Mouse (Mus musculus): ENCODE data around the gene Rad51b. TPM values are rescaled to one million over a fixed set of nuclear protein-coding genes. Genes with fewer than 3 reads are reported as not detected.

Rad51b gene
- total and polyA plus RNA-seq, 3 experiments: 1.6 to 45.5 (median 22.0) TPM

DNA sequence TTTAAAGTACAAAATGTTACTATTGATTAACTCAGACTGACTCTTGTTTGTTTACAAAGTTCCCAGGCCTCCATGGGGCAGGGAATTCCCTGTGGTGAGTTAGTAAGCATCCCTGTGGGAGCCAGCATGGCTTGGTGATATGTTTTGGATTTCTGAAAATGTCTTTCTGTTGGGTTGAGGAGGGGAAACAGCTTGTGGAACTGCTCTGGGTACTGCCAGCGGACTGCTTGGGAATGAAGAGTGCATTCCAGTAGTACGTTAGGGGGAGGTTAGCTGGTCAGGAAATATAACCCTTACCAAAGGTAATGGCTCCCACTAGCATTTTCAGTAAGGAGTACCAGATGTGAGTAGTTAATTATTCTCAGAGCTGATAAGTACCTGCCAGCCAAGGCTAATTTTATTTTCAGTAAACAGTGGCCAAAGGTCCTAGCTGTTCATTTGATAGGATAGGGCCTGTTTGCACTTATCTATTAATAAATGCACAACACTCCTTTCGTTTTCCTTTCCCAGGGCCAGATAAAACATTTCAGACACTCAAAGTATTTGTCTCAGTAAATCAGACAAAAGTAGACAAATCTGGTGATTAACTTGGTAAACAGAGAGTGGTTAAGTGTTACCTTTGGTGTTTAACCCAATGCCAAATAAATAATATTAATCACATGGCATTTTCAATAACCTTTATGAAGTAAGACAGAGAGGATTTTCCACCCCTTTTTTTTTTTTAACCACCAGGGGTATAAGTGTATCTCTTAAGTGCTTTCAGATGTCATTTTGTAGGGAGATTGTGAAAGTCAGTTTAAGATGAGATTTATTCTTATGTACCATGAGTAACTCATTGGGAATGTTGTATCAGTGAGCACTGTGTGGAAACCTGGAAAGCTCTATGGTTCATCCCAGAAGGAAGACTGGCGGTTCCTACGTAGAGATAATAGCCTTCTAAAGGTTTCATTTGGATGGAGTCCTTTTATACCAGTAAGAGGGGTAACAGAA is 235.0 kb downstream of the Rad51b start:
- DNase-seq (ENCODE audit: low spot score) (no peak), ATAC-seq (ENCODE audit: extremely low read depth, insufficient number of reproducible peaks, low FRiP score, poor library complexity, severe bottlenecking) (no peak)
- no peak overlapping the region for H3K4me3 ChIP-seq (ENCODE audit: low read depth, low read length)
- no peaks in the 10 kb centered on the region for H3K27me3 ChIP-seq (ENCODE audit: insufficient read depth, low read length)
- H3K9me3 ChIP-seq (replicated peaks): no peaks in the 10 kb centered on the region
- TF ChIP-seq GATA2 (IDR thresholded peaks at IDR 0.05; ENCODE audit: borderline replicate concordance, low read depth, low read length) (no peak), CTCF (IDR thresholded peaks at IDR 0.05; ENCODE audit: low read depth, low read length) (no peak), POLR2AphosphoS5 (IDR thresholded peaks at IDR 0.05; ENCODE audit: insufficient replicate concordance, low read depth, low read length) (no peak), GATA1 (IDR thresholded peaks at IDR 0.05; ENCODE audit: borderline replicate concordance, low read length) (no peak), TAL1 (conservative IDR thresholded peaks at IDR 0.05; ENCODE audit: low read depth, low read length) (no peak)
- H3K36me3 ChIP-seq (replicated peaks): no peaks in the 10 kb centered on the region
- H3K4me1 ChIP-seq (ENCODE audit: insufficient read depth, low read depth, low read length): no peaks in the 10 kb centered on the region

DNA sequence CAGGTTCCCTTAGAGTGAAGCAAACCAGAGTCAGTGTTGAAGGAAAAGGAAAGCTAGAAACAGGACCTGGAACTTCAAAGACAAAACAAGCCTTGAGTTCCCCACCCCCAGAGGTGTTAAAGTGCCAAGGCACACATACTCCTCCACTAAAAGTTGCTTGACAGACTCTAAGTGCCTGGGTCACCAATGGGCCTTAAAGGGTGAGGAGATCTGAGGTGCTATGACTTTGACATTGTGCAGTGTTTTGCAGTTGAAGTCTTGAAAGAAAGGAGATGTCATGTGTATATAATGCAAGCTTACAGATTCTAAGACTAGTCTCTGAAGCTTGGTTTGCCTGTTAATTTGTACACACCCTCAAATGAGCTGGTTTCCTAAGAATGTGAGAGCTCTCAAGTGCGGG is 237.7 kb downstream of the Rad51b start:
- DNase-seq (ENCODE audit: low spot score) (no peak), ATAC-seq (ENCODE audit: extremely low read depth, insufficient number of reproducible peaks, low FRiP score, poor library complexity, severe bottlenecking) (no peak)
- no peak overlapping the region for H3K4me3 ChIP-seq (ENCODE audit: low read depth, low read length)
- H3K27me3 ChIP-seq (ENCODE audit: insufficient read depth, low read length): no peaks in the 10 kb centered on the region
- no peaks in the 10 kb centered on the region for H3K36me3 ChIP-seq (replicated peaks)
- TF ChIP-seq GATA2 (IDR thresholded peaks at IDR 0.05; ENCODE audit: borderline replicate concordance, low read depth, low read length): no peak
- TF ChIP-seq TAL1 (conservative IDR thresholded peaks at IDR 0.05; ENCODE audit: low read depth, low read length): no peak
- TF ChIP-seq CTCF (IDR thresholded peaks at IDR 0.05; ENCODE audit: low read depth, low read length): no peak
- no peak for TF ChIP-seq POLR2AphosphoS5 (IDR thresholded peaks at IDR 0.05; ENCODE audit: insufficient replicate concordance, low read depth, low read length)
- TF ChIP-seq GATA1 (IDR thresholded peaks at IDR 0.05; ENCODE audit: borderline replicate concordance, low read length): no peak
- no peaks in the 10 kb centered on the region for H3K4me1 ChIP-seq (ENCODE audit: insufficient read depth, low read depth, low read length)
- H3K9me3 ChIP-seq (replicated peaks): no peaks in the 10 kb centered on the region

DNA sequence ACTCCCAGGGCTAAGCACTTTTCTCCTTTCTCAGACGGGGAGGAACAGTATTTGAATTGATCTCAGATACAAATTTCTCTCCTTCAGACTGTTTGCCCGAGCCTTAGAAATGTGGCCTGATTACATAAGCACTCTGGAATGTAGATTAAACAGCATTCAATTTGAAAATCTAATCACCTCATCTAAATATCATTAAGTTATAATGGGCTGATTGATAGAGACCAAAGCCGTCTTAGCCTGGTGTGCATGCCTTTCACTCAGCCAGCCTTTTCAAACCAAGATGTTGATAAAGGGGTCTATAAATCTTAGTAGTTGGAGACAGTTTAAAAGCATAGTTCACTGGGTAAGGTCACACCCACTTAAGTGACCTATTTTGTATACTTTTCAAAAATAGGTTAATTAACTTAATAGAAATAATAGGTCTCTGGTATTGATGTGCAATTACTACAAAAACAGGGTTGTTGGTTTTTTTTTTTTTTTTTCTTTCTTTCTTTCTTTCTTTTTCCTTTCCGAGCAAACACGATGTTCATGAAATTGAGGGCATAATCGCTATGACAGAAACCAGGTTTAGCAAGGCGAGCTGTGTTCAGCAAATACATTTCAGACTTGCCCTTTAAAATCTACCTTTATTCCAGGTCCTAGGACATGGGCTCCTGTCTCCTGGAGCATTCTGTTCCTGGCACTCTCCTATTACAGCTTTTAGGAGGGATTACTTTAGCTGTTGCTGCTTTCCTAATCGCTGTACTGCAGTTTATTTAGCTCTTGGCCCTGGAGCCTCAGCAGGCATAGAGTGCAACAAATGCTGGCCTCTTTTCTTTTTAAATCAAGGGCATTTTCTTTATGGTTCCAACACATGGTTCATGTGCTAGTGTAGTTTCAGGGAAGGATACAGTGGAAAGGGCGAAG is 238.7 kb downstream of the Rad51b start:
- Histone ChIP-seq H3K4me3 (ENCODE audit: low read depth, low read length) (no peak overlapping the region), H3K4me1 (ENCODE audit: insufficient read depth, low read depth, low read length) (no peaks in the 10 kb centered on the region), H3K9me3 (replicated peaks) (no peaks in the 10 kb centered on the region), H3K27me3 (ENCODE audit: insufficient read depth, low read length) (no peaks in the 10 kb centered on the region), H3K36me3 (replicated peaks) (no peaks in the 10 kb centered on the region)
- no peak for ATAC-seq (ENCODE audit: extremely low read depth, insufficient number of reproducible peaks, low FRiP score, poor library complexity, severe bottlenecking)
- DNase-seq (ENCODE audit: low spot score): no peak
- TF ChIP-seq POLR2AphosphoS5 (IDR thresholded peaks at IDR 0.05; ENCODE audit: insufficient replicate concordance, low read depth, low read length): no peak
- no peak for TF ChIP-seq GATA1 (IDR thresholded peaks at IDR 0.05; ENCODE audit: borderline replicate concordance, low read length)
- TF ChIP-seq CTCF (IDR thresholded peaks at IDR 0.05; ENCODE audit: low read depth, low read length): no peak
- no peak for TF ChIP-seq GATA2 (IDR thresholded peaks at IDR 0.05; ENCODE audit: borderline replicate concordance, low read depth, low read length)
- no peak for TF ChIP-seq TAL1 (conservative IDR thresholded peaks at IDR 0.05; ENCODE audit: low read depth, low read length)

DNA sequence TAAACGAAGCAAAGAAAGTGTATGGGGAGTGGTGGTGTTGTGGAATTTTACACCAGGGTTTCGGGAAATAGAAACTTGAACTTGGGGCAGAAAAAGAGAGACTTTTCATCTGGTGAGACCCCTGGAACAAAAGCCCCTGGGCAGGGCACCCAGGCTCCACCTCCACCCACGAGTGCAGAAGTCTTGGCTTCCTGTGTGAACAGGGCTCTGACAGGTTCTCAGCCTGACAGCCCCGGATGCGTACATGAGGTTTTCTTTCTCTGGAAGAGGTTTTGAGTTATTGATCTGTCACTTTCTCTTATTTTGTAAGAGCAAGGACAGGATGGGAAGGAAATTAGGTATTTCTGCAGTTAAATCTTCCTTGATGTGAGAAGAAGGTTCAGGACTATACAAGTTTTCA is 243.1 kb downstream of the Rad51b start:
- no peak overlapping the region for H3K4me3 ChIP-seq (ENCODE audit: low read depth, low read length)
- ATAC-seq (ENCODE audit: extremely low read depth, insufficient number of reproducible peaks, low FRiP score, poor library complexity, severe bottlenecking) (no peak), DNase-seq (ENCODE audit: low spot score) (no peak)
- H3K36me3 ChIP-seq (replicated peaks): no peaks in the 10 kb centered on the region
- no peaks in the 10 kb centered on the region for H3K9me3 ChIP-seq (replicated peaks)
- H3K27me3 ChIP-seq (ENCODE audit: insufficient read depth, low read length): no peaks in the 10 kb centered on the region
- no peak for TF ChIP-seq POLR2AphosphoS5 (IDR thresholded peaks at IDR 0.05; ENCODE audit: insufficient replicate concordance, low read depth, low read length)
- no peak for TF ChIP-seq GATA2 (IDR thresholded peaks at IDR 0.05; ENCODE audit: borderline replicate concordance, low read depth, low read length)
- TF ChIP-seq CTCF (IDR thresholded peaks at IDR 0.05; ENCODE audit: low read depth, low read length): no peak
- no peak for TF ChIP-seq GATA1 (IDR thresholded peaks at IDR 0.05; ENCODE audit: borderline replicate concordance, low read length)
- no peak for TF ChIP-seq TAL1 (conservative IDR thresholded peaks at IDR 0.05; ENCODE audit: low read depth, low read length)
- no peaks in the 10 kb centered on the region for H3K4me1 ChIP-seq (ENCODE audit: insufficient read depth, low read depth, low read length)

DNA sequence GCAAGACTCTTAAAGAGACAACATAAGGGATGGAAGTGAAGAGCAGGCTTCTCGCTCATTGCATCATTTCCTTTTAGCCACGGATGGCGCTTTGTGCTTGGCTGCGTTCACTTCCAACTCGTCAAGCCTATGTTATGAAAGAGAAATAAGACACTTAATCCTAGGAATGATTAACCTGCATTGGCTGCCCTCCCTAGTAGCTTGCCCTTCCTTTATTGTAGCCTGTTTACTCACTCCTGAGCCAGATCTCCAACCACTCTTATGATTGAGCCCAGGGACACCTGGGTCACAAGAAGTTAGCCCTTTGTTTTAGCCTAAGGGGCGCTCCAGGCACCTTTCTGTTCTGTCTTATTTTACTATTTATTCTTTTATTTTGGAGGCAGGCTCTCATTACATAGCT is 244.5 kb downstream of the Rad51b start:
- Histone ChIP-seq H3K4me3 (ENCODE audit: low read depth, low read length) (no peak overlapping the region), H3K36me3 (replicated peaks) (no peaks in the 10 kb centered on the region), H3K9me3 (replicated peaks) (no peaks in the 10 kb centered on the region), H3K4me1 (ENCODE audit: insufficient read depth, low read depth, low read length) (no peaks in the 10 kb centered on the region), H3K27me3 (ENCODE audit: insufficient read depth, low read length) (no peaks in the 10 kb centered on the region)
- DNase-seq (ENCODE audit: low spot score) (no peak), ATAC-seq (ENCODE audit: extremely low read depth, insufficient number of reproducible peaks, low FRiP score, poor library complexity, severe bottlenecking) (no peak)
- no peak for TF ChIP-seq GATA2 (IDR thresholded peaks at IDR 0.05; ENCODE audit: borderline replicate concordance, low read depth, low read length)
- no peak for TF ChIP-seq TAL1 (conservative IDR thresholded peaks at IDR 0.05; ENCODE audit: low read depth, low read length)
- TF ChIP-seq CTCF (IDR thresholded peaks at IDR 0.05; ENCODE audit: low read depth, low read length): no peak
- TF ChIP-seq GATA1 (IDR thresholded peaks at IDR 0.05; ENCODE audit: borderline replicate concordance, low read length): no peak
- TF ChIP-seq POLR2AphosphoS5 (IDR thresholded peaks at IDR 0.05; ENCODE audit: insufficient replicate concordance, low read depth, low read length): no peak
